Mouse (Mus musculus): ENCODE data around the gene Rbm25.

GRCm38 (mm10) chr12:83597025-83597501 lies 34.0 kb upstream of the Rbm25 start, which contains the start of gene Zfyve1:
- TF ChIP-seq CTCF (IDR thresholded peaks at IDR 0.05; ENCODE audit: low read depth) (peak; percentile 26), EP300 (optimal IDR thresholded peaks at IDR 0.05) (no peak)
